Mouse (Mus musculus) ES-E14 (cell line): ENCODE data around the gene Olfr68.

Source experiments
- CHD2 ChIP-seq: IDR thresholded peaks from 2 replicates; pipeline ENCODE4 v1.6.1; 2014; ENCODE audit warnings: mild to moderate bottlenecking, low read depth, low read length, inconsistent platforms
- HCFC1 ChIP-seq: IDR thresholded peaks from 2 replicates; pipeline ENCODE4 v1.6.1; 2012; ENCODE audit warnings: low read length, inconsistent platforms, borderline replicate concordance; ENCODE audit not compliant: insufficient read depth
- MAFK ChIP-seq: IDR thresholded peaks from 2 replicates; pipeline ENCODE4 v1.6.1; 2014; ENCODE audit warnings: mild to moderate bottlenecking, low read depth, low read length, inconsistent platforms; ENCODE audit not compliant: insufficient read depth

- TF ChIP-seq MAFK = no peak
- TF ChIP-seq CHD2 = no peak
- no peak for TF ChIP-seq HCFC1
Measured at GRCm38 (mm10) chr7:103810296-103810695, 30.8 kb upstream of the Olfr68 start.
